Mouse (Mus musculus) ES-Bruce4 (cell line): ENCODE results near the gene Olfr984.

Experiments
- CTCF ChIP-seq: IDR thresholded peaks from one replicate; pipeline ENCODE4 v1.8.1; 2011; ENCODE audit warnings: low read depth, low read length
- EP300 ChIP-seq: IDR thresholded peaks from 2 replicates; pipeline ENCODE4 v1.6.1; 2011; ENCODE audit warnings: low read depth, low read length; ENCODE audit not compliant: insufficient read depth
- POLR2A ChIP-seq: IDR thresholded peaks from one replicate; pipeline ENCODE4 v1.8.1; 2011; ENCODE audit warnings: low read length; ENCODE audit not compliant: insufficient read depth

- TF ChIP-seq POLR2A (no peak), CTCF (no peak), EP300 (no peak)
Measured at GRCm38 (mm10) chr9:40050138-40050537, 63.9 kb downstream of the Olfr984 start.
